Mouse (Mus musculus): ENCODE results near the gene Cherp. TPM values are rescaled to one million over a fixed set of nuclear protein-coding genes. Genes with fewer than 3 reads are reported as not detected.

Cherp gene
- total and polyA plus RNA-seq, 3 experiments = 25.4 to 40.0 (median 38.7) TPM

DNA sequence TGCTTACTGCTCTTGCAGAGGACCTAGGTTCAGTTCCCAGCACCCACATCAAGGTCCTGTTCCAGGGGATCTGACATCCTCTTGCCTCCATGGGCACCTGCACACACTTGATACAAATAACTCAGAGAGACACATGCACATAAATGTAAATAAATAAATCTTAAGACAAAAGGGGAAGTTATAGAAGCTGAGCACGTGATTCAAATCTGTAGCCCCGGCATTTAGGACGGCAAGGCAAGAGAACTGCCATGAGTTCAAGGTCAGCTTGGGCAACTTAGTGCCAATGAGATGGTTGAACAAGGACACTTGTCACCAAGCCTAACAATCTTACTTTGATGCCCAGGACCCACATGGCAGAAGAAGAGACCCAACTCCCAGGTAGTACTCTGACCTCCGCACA lies 57.0 kb downstream of the Cherp start:
- intact Hi-C loops (cut with DNase I) = no loop called here
- H3K4me3 ChIP-seq = no peak overlapping the region
- H3K36me3 ChIP-seq (ENCODE audit: control insufficient read depth, insufficient read depth, low read length) = peaks cover 3% of the 10 kb centered on the region; the same call in 1 of the 2 replicates
- H3K9ac ChIP-seq (ENCODE audit: low read depth, low read length) = no peak overlapping the region
- no peak for TF ChIP-seq POLR2A (IDR thresholded peaks at IDR 0.05; ENCODE audit: insufficient read depth, low read depth, low read length)
- TF ChIP-seq EP300 (IDR thresholded peaks at IDR 0.05; ENCODE audit: insufficient read depth, low read depth, low read length) = no peak
- 84% methylated on average over 4 of the region's 4 CpGs for WGBS
- peaks cover 38% of the 10 kb centered on the region for H3K4me1 ChIP-seq (ENCODE audit: control insufficient read depth, insufficient read depth, low read length)
- H3K79me2 ChIP-seq (replicated peaks; ENCODE audit: control insufficient read depth, insufficient read depth, low read length) = peaks cover 9% of the 10 kb centered on the region
- no peak overlapping the region for H3K27ac ChIP-seq
- H3K27me3 ChIP-seq (ENCODE audit: control insufficient read depth, insufficient read depth, low read length) = no peaks in the 10 kb centered on the region
- DNase-seq = no peak

GRCm38 (mm10) chr8:72415252-72415651 lies 59.8 kb downstream of the Cherp start:
- intact Hi-C loops (cut with DNase I) = no loop called here
- Histone ChIP-seq H3K36me3 (ENCODE audit: control insufficient read depth, insufficient read depth, low read length) (peaks cover 6% of the 10 kb centered on the region), H3K4me3 (no peak overlapping the region), H3K27me3 (ENCODE audit: control insufficient read depth, insufficient read depth, low read length) (no peaks in the 10 kb centered on the region), H3K79me2 (replicated peaks; ENCODE audit: control insufficient read depth, insufficient read depth, low read length) (peaks cover 15% of the 10 kb centered on the region), H3K4me1 (ENCODE audit: control insufficient read depth, insufficient read depth, low read length) (peaks cover 53% of the 10 kb centered on the region), H3K27ac (no peak overlapping the region; the same call in 1 of the 2 replicates), H3K9ac (ENCODE audit: low read depth, low read length) (no peak overlapping the region)
- TF ChIP-seq POLR2A (IDR thresholded peaks at IDR 0.05; ENCODE audit: insufficient read depth, low read depth, low read length) (no peak), EP300 (IDR thresholded peaks at IDR 0.05; ENCODE audit: insufficient read depth, low read depth, low read length) (no peak), CTCF (IDR thresholded peaks at IDR 0.05) (no peak)
- DNase-seq = no peak
- 30% methylated on average over 2 of the region's 2 CpGs for WGBS

GRCm38 (mm10) chr8:72413839-72414238 lies 61.2 kb downstream of the Cherp start:
- TF ChIP-seq POLR2A (IDR thresholded peaks at IDR 0.05; ENCODE audit: insufficient read depth, low read depth, low read length) = no peak
- no peak for TF ChIP-seq CTCF (IDR thresholded peaks at IDR 0.05)
- no peak for TF ChIP-seq EP300 (IDR thresholded peaks at IDR 0.05; ENCODE audit: insufficient read depth, low read depth, low read length)
- intact Hi-C loops (cut with DNase I) = no loop called here
- DNase-seq = no peak
- Histone ChIP-seq H3K36me3 (ENCODE audit: control insufficient read depth, insufficient read depth, low read length) (peaks cover 7% of the 10 kb centered on the region), H3K79me2 (replicated peaks; ENCODE audit: control insufficient read depth, insufficient read depth, low read length) (peaks cover 13% of the 10 kb centered on the region), H3K4me3 (no peak overlapping the region), H3K27ac (no peak overlapping the region), H3K9ac (ENCODE audit: low read depth, low read length) (no peak overlapping the region), H3K27me3 (ENCODE audit: control insufficient read depth, insufficient read depth, low read length) (no peaks in the 10 kb centered on the region), H3K4me1 (ENCODE audit: control insufficient read depth, insufficient read depth, low read length) (peaks cover 52% of the 10 kb centered on the region)
- 52% methylated on average over 7 of the region's 7 CpGs for WGBS

Small RNAs within 50 kb of the gene (microRNA-seq; reads per million reads assigned to microRNA genes)
- gene Mir7068 = 1.5 to 2.2 reads per million in 2 experiments

Other genes starting within 250 kb of the Cherp start
- gene Ap1m1, start 235.2 kb downstream of the Cherp start, total RNA-seq (2021) = 10 to 100 TPM; 44.6 to 48.8 TPM
- gene Ap1m1, start 235.2 kb downstream of the Cherp start, polyA plus RNA-seq (2012; rRNA removed) = 74.3 and 77.0 TPM in 2 replicates
- gene Gm10282, start 170.0 kb downstream of the Cherp start, total RNA-seq (2021) = 1 to 10 TPM; 6.7 to 8.5 TPM
- 1.1 and 2.9 TPM in 2 replicates for gene Gm10282, start 170.0 kb downstream of the Cherp start, polyA plus RNA-seq (2012; rRNA removed)
- gene Klf2, start 156.2 kb downstream of the Cherp start, total RNA-seq (2021) = 10 to 100 TPM; 76.0 to 92.7 TPM
- 21.1 and 42.6 TPM in 2 replicates for gene Klf2, start 156.2 kb downstream of the Cherp start, polyA plus RNA-seq (2012; rRNA removed)
- gene Eps15l1, start 53.8 kb downstream of the Cherp start, total RNA-seq (2021) = 10 to 100 TPM; 36.2 to 39.6 TPM
- 34.0 and 46.4 TPM in 2 replicates for gene Eps15l1, start 53.8 kb downstream of the Cherp start, polyA plus RNA-seq (2012; rRNA removed)
- gene Calr3, start 31.4 kb downstream of the Cherp start, total RNA-seq (2021) = 10 to 100 TPM; 20.3 to 25.1 TPM
- gene Calr3, start 31.4 kb downstream of the Cherp start, polyA plus RNA-seq (2012; rRNA removed) = 5.7 and 19.9 TPM in 2 replicates
- 1 to 10 TPM; 4.0 to 4.7 TPM for gene 1700030K09Rik, start 31.3 kb downstream of the Cherp start, total RNA-seq (2021)
- gene 1700030K09Rik, start 31.3 kb downstream of the Cherp start, polyA plus RNA-seq (2012; rRNA removed) = 5.0 and 5.7 TPM in 2 replicates
- gene Slc35e1, start 17.4 kb upstream of the Cherp start, total RNA-seq (2021) = 10 to 100 TPM; 68.0 to 85.7 TPM
- gene Slc35e1, start 17.4 kb upstream of the Cherp start, polyA plus RNA-seq (2012; rRNA removed) = 83.2 and 110 TPM in 2 replicates
- 1 to 10 TPM; 9.3 to 9.5 TPM for gene Med26, start 73.0 kb upstream of the Cherp start, total RNA-seq (2021)
- gene Med26, start 73.0 kb upstream of the Cherp start, polyA plus RNA-seq (2012; rRNA removed) = 6.9 and 7.0 TPM in 2 replicates
- 100 to 1,000 TPM; 114 to 142 TPM for gene Smim7, start 95.9 kb upstream of the Cherp start, total RNA-seq (2021)
- gene Smim7, start 95.9 kb upstream of the Cherp start, polyA plus RNA-seq (2012; rRNA removed) = 53.7 and 80.1 TPM in 2 replicates
- gene Tmem38a, start 96.8 kb upstream of the Cherp start, total RNA-seq (2021) = 100 to 1,000 TPM; 409 to 486 TPM
- gene Tmem38a, start 96.8 kb upstream of the Cherp start, polyA plus RNA-seq (2012; rRNA removed) = 611 and 917 TPM in 2 replicates
- gene Nwd1, start 171.5 kb upstream of the Cherp start, total RNA-seq (2021) = under 1 TPM; 0.25 to 0.29 TPM
- 0.18 and 0.27 TPM in 2 replicates for gene Nwd1, start 171.5 kb upstream of the Cherp start, polyA plus RNA-seq (2012; rRNA removed)
- 10 to 100 TPM; 75.2 to 79.4 TPM for gene Sin3b, start 248.1 kb upstream of the Cherp start, total RNA-seq (2021)
- gene Sin3b, start 248.1 kb upstream of the Cherp start, polyA plus RNA-seq (2012; rRNA removed) = 91.6 and 97.5 TPM in 2 replicates

Measured in heart, adult 2 months (tissue).